Mouse (Mus musculus): Measurements from ENCODE around the gene Ifnb1. TPM values are rescaled to one million over a fixed set of nuclear protein-coding genes. Genes with fewer than 3 reads are reported as not detected.

Gene Ifnb1
- polyA plus RNA-seq, 1 experiment from 2014 or later = not detected

DNA sequence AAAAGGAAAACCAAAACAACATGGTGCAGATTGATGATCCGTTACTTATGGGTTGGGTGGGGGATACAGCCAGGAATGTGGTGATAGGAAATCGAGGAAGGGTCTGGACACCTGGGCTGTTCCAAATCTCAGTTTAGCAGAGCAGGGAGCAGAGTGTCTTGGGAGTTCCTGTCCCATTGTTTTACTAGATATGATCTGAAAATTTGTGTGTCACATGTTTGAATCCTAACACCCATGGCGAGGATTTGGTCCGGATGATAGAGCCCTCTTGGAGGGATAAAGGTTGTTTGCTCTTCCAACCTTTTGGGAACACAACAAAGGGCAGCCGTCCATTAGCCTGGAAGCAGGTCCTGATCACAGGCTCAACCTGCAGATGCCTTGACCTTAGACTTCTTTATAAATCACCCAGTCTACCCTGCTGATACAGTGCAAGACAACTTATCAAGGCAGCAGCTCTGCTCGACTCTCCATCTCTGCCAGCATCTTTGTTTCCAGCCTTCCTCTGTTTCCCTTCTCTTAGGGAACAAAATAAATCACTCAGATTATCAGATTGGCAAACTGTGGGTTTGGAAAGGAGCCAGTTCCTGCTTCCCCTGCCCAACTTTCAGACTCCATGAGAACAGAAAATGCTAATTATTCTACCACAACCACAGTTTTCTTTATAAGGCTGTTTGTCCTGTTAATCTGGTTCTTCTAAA is 26.1 kb downstream of the Ifnb1 start:
- peak; percentile 31; the same call in 1 of the 2 replicates for ATAC-seq (ENCODE audit: borderline replicate concordance, extremely low read depth, low FRiP score, low TSS enrichment)
- Histone ChIP-seq H3K4me3 (no peak overlapping the region), H3K4me1 (no peaks in the 10 kb centered on the region), H3K27me3 (no peaks in the 10 kb centered on the region), H3K9me3 (no peaks in the 10 kb centered on the region), H3K36me3 (no peaks in the 10 kb centered on the region), H3K9ac (no peak overlapping the region), H3K27ac (no peak overlapping the region), H3K4me2 (no peak overlapping the region)
- WGBS = 46% methylated on average over 6 of the region's 6 CpGs

GRCm38 (mm10) chr4:88489622-88490021 is 33.0 kb downstream of the Ifnb1 start:
- H3K9me3 ChIP-seq = no peaks in the 10 kb centered on the region
- H3K4me3 ChIP-seq = no peak overlapping the region
- H3K4me2 ChIP-seq = no peak overlapping the region
- H3K27me3 ChIP-seq = no peaks in the 10 kb centered on the region
- 87% methylated on average over 2 of the region's 2 CpGs for WGBS
- ATAC-seq (ENCODE audit: borderline replicate concordance, extremely low read depth, low FRiP score, low TSS enrichment) = no peak
- no peaks in the 10 kb centered on the region for H3K36me3 ChIP-seq
- peaks cover 6% of the 10 kb centered on the region; the same call in 1 of the 2 replicates for H3K4me1 ChIP-seq
- H3K9ac ChIP-seq = no peak overlapping the region
- H3K27ac ChIP-seq = no peak overlapping the region

GRCm38 (mm10) chr4:88488107-88488506 is 34.5 kb downstream of the Ifnb1 start:
- peak; percentile 19; the same call in 1 of the 2 replicates for ATAC-seq (ENCODE audit: borderline replicate concordance, extremely low read depth, low FRiP score, low TSS enrichment)
- no peak overlapping the region for H3K27ac ChIP-seq
- no peak overlapping the region for H3K9ac ChIP-seq
- H3K27me3 ChIP-seq = no peaks in the 10 kb centered on the region
- H3K4me2 ChIP-seq = no peak overlapping the region
- H3K9me3 ChIP-seq = no peaks in the 10 kb centered on the region
- H3K4me3 ChIP-seq = no peak overlapping the region
- H3K36me3 ChIP-seq = no peaks in the 10 kb centered on the region
- 31% methylated on average over 3 of the region's 3 CpGs for WGBS
- peaks cover 6% of the 10 kb centered on the region; the same call in 1 of the 2 replicates for H3K4me1 ChIP-seq

- WGBS = 60% methylated on average over 6 of the region's 6 CpGs
- Histone ChIP-seq H3K9me3 (no peaks in the 10 kb centered on the region), H3K9ac (no peak overlapping the region), H3K36me3 (no peaks in the 10 kb centered on the region), H3K4me3 (no peak overlapping the region), H3K4me1 (peaks cover 20% of the 10 kb centered on the region), H3K4me2 (no peak overlapping the region), H3K27me3 (no peaks in the 10 kb centered on the region), H3K27ac (no peak overlapping the region)
- peak; percentile 56; the same call in 1 of the 2 replicates for ATAC-seq (ENCODE audit: borderline replicate concordance, extremely low read depth, low FRiP score, low TSS enrichment)
These were observed 42.4 kb downstream of the Ifnb1 start for GRCm38 (mm10) chr4:88480130-88480529.

- WGBS = 43% methylated on average over 9 of the region's 9 CpGs
These were observed 43.8 kb downstream of the Ifnb1 start for GRCm38 (mm10) chr4:88478809-88479186.

DNA sequence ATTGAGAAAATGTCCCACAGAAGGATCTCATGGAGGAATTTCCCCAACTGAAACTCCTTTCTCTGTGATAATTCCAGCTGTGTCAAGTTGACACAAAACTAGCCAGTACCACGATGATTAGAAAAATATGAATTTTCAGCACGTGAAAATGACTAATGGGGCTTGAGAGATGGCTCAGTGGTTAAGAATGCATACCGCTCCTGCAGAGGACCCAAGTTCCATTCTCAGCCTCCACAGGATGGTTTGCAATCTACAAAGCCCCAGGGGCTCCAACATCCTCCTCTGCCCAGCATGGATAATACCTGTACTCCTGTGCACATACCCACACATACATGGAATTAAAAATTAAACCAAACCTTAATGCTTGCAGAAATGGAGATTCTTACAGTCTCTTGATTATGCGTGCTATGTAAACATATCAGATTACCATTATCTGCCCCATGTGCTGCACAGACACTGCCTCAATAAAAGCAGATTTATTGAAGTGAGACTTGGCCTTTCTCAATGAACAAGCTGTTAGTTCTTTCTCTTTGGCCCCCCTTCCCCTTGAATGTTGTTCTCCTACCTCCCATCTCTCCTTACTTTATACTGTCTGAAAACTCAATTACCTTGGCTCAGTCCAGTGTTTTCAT is 44.3 kb downstream of the Ifnb1 start:
- no peak for ATAC-seq (ENCODE audit: borderline replicate concordance, extremely low read depth, low FRiP score, low TSS enrichment)
- no peak overlapping the region for H3K27ac ChIP-seq
- WGBS = 44% methylated on average over 4 of the region's 4 CpGs
- no peaks in the 10 kb centered on the region for H3K36me3 ChIP-seq
- no peaks in the 10 kb centered on the region for H3K9me3 ChIP-seq
- H3K4me1 ChIP-seq = peaks cover 20% of the 10 kb centered on the region
- no peak overlapping the region for H3K9ac ChIP-seq
- H3K27me3 ChIP-seq = no peaks in the 10 kb centered on the region
- no peak overlapping the region for H3K4me2 ChIP-seq
- no peak overlapping the region for H3K4me3 ChIP-seq

More at GRCm38 (mm10) chr4:88478809-88479186, 43.8 kb downstream of the Ifnb1 start:
- Histone ChIP-seq H3K4me3 (no peak overlapping the region), H3K27me3 (no peaks in the 10 kb centered on the region), H3K36me3 (no peaks in the 10 kb centered on the region), H3K4me2 (no peak overlapping the region), H3K9me3 (no peaks in the 10 kb centered on the region), H3K9ac (no peak overlapping the region), H3K27ac (no peak overlapping the region), H3K4me1 (peaks cover 20% of the 10 kb centered on the region)
- peak; percentile 7; the same call in 1 of the 2 replicates for ATAC-seq (ENCODE audit: borderline replicate concordance, extremely low read depth, low FRiP score, low TSS enrichment)

- no peak overlapping the region for H3K9ac ChIP-seq
- no peak overlapping the region for H3K4me3 ChIP-seq
- WGBS = 28% methylated on average over 4 of the region's 4 CpGs
- peaks cover 20% of the 10 kb centered on the region for H3K4me1 ChIP-seq
- H3K9me3 ChIP-seq = no peaks in the 10 kb centered on the region
- no peak overlapping the region for H3K4me2 ChIP-seq
- peak; percentile 77; the same call in 1 of the 2 replicates for ATAC-seq (ENCODE audit: borderline replicate concordance, extremely low read depth, low FRiP score, low TSS enrichment)
- H3K27me3 ChIP-seq = no peaks in the 10 kb centered on the region
- H3K27ac ChIP-seq = peak overlapping the region; percentile 71
- no peaks in the 10 kb centered on the region for H3K36me3 ChIP-seq
These were observed 45.9 kb downstream of the Ifnb1 start for GRCm38 (mm10) chr4:88476511-88477210.

- Histone ChIP-seq H3K4me1 (peaks cover 20% of the 10 kb centered on the region), H3K4me3 (no peak overlapping the region), H3K9ac (no peak overlapping the region), H3K27me3 (no peaks in the 10 kb centered on the region), H3K9me3 (no peaks in the 10 kb centered on the region), H3K4me2 (no peak overlapping the region), H3K27ac (peak overlapping the region; percentile 71), H3K36me3 (no peaks in the 10 kb centered on the region)
- ATAC-seq (ENCODE audit: borderline replicate concordance, extremely low read depth, low FRiP score, low TSS enrichment) = no peak
- 87% methylated on average over 3 of the region's 3 CpGs for WGBS
These were observed 46.5 kb downstream of the Ifnb1 start for GRCm38 (mm10) chr4:88476084-88476483.

Other genes starting within 250 kb of the Ifnb1 start
- 9.4 TPM in 2 replicates for gene Hacd4, start 83.8 kb downstream of the Ifnb1 start, polyA plus RNA-seq (2015; fragmentation: Nextera tagmentation; extraction: Ambion mirVana)
- not detected in 2 replicates for gene Ifna15, start 35.5 kb upstream of the Ifnb1 start, polyA plus RNA-seq (2015; fragmentation: Nextera tagmentation; extraction: Ambion mirVana)
- not detected in 2 replicates for gene Ifna14, start 49.0 kb upstream of the Ifnb1 start, polyA plus RNA-seq (2015; fragmentation: Nextera tagmentation; extraction: Ambion mirVana)
- not detected in 2 replicates for gene Ifna9, start 69.6 kb upstream of the Ifnb1 start, polyA plus RNA-seq (2015; fragmentation: Nextera tagmentation; extraction: Ambion mirVana)
- not detected in 2 replicates for gene Ifna12, start 80.6 kb upstream of the Ifnb1 start, polyA plus RNA-seq (2015; fragmentation: Nextera tagmentation; extraction: Ambion mirVana)
- not detected in 2 replicates for gene C87499, start 111.6 kb upstream of the Ifnb1 start, polyA plus RNA-seq (2015; fragmentation: Nextera tagmentation; extraction: Ambion mirVana)
- not detected in 2 replicates for gene Ifna13, start 121.7 kb upstream of the Ifnb1 start, polyA plus RNA-seq (2015; fragmentation: Nextera tagmentation; extraction: Ambion mirVana)
- gene Ifna16, start 154.2 kb upstream of the Ifnb1 start, polyA plus RNA-seq (2015; fragmentation: Nextera tagmentation; extraction: Ambion mirVana) = not detected in 2 replicates
- gene Ifna2, start 161.1 kb upstream of the Ifnb1 start, polyA plus RNA-seq (2015; fragmentation: Nextera tagmentation; extraction: Ambion mirVana) = not detected in 2 replicates
- not detected in 2 replicates for gene Ifnab, start 168.6 kb upstream of the Ifnb1 start, polyA plus RNA-seq (2015; fragmentation: Nextera tagmentation; extraction: Ambion mirVana)
- 1.1 and 1.7 TPM in 2 replicates for gene Gm26566, start 199.0 kb upstream of the Ifnb1 start, polyA plus RNA-seq (2015; fragmentation: Nextera tagmentation; extraction: Ambion mirVana)
- 93.3 and 96.3 TPM in 2 replicates for gene Klhl9, start 199.7 kb upstream of the Ifnb1 start, polyA plus RNA-seq (2015; fragmentation: Nextera tagmentation; extraction: Ambion mirVana)
- gene Gm13271, start 232.1 kb upstream of the Ifnb1 start, polyA plus RNA-seq (2015; fragmentation: Nextera tagmentation; extraction: Ambion mirVana) = not detected in 2 replicates
- gene Gm13283, start 237.3 kb upstream of the Ifnb1 start, polyA plus RNA-seq (2015; fragmentation: Nextera tagmentation; extraction: Ambion mirVana) = 0.21 and 0.68 TPM in 2 replicates